Mouse (Mus musculus): ENCODE measurements at regions not wholly inside any gene's neighbourhood (a gene's known extent, or its start where the extent isn't known, plus 50 kb on each side); places are given as distances from the start of the nearest gene placed in this dataset.
A peak's percentile ranks its signal among the peaks of the same experiment; 100 is the strongest.

- no peak for DNase-seq (ENCODE audit: low spot score in 2 of 2)
Measured at GRCm38 (mm10) chr4:53320735-53321449, 119.3 kb upstream of the Slc44a1 start.

- no peak for DNase-seq (ENCODE audit: low spot score in 2 of 2)
Measured at GRCm38 (mm10) chr4:53319051-53319450, 121.2 kb upstream of the Slc44a1 start.

DNA sequence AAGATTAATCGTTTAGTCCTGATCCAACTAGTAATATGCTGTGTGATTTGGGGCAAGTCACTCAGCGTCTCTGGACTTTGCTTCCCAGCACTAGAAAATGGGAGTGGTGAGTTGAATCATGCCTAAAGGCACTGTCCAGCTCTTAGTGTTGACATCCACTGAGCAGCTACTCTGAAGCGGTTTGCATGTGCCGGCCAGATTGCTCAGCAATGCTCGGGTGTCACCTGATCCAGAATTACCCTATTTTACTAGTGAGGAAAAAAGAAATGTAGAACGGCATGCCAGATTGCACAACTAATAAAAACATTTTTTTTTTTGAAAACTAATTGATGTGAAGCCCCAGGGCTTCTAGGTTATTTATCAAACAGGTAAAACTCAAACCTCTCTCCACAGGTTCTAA is 122.0 kb upstream of the Slc44a1 start:
- DNase-seq (ENCODE audit: low spot score in 2 of 2): no peak

DNA sequence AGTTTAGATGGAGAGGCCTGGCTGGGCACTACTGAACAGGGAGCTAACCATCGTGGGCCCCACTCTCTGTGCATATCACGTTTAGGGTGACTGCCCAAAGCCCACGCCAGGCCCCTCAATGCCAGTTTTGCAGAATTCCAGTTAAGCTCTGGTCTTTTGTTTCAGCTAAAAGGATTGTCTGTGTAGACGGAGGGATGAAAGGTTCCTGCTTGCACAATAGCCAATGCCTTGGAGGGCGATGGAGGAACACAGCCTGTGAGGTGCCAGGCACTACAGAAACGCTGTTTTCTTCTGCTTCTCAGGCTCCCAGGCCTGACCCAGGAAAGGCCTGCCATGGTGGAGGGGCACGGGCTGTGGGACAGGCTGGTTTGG is 122.8 kb upstream of the Slc44a1 start:
- peak; percentile 39 to 63 for DNase-seq (ENCODE audit: low spot score in 2 of 2)

DNA sequence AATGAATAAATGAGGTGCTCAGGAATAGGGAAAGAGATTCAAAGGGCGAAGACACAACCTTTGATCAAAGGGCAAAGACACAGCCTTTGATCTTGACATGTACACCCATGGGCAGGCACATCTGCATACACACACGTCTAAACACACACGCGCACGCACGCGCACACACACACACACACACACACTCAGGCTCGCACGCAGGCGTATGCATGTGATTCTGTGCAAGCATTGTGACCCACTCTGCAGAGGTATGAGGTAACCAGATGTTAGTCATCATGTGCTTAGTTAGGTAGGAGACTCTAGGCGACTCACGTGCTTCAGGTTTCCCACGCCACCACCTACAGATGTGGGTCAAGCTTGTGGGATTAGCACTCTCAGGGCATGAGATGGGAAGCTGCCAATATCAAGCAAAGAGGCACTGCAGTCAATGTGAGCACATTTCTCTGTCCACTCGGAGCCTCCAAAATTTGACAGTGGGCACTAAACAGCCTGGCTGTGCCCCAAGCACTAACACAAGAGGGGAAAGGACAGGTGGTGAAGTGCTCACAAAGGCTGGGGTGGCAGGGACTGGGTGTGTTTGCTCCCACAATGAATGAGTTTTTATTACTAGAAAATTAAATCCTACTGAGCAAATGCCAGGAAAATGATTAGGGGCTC is 123.3 kb upstream of the Slc44a1 start:
- peak; percentile 36 to 40 for DNase-seq (ENCODE audit: low spot score in 2 of 2)

- DNase-seq (ENCODE audit: low spot score in 2 of 2): no peak
Measured at GRCm38 (mm10) chr4:53315876-53316762, 124.1 kb upstream of the Slc44a1 start.

GRCm38 (mm10) chr4:53315121-53315875 is 124.9 kb upstream of the Slc44a1 start:
- DNase-seq (ENCODE audit: low spot score in 2 of 2): peak; percentile 72 to 78

DNA sequence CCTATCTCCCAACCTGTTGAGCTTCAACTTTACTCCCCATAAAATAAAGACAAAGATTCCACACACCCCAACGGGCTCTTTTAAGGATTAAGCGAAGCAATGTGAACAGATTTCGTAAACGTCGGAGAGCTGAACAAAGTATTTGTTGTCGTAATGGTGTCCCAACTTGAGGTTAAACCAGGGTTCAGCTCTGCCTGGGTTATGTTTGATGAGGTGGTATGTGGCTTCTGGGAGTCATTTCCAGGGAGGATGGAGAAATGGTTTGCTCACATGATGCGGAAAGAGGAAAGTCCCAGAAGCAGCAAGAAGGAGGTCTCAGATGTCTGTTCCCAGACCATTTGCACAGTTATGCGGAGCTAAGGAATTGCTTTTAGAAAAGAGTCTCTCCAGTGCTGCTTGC is 126.1 kb upstream of the Slc44a1 start:
- DNase-seq (ENCODE audit: low spot score in 2 of 2): no peak

DNA sequence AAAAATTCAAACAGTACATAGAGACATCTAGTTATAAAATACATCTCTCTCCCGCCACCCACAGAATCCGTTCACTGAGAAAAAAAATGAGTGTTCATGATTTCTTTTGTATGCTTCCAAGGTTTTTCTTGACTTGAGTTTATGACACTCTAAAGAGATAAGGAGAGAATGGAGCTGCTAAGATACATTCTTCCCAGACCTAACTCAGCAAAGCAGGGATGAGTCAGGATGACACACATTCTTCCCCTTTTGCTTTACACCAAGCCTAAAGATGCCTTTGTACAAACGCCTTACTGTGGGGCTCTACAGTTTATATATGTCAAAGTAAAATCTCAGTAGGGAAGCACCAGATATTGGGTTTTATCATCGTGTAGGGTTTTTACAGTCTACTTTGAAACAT is 133.1 kb upstream of the Slc44a1 start:
- DNase-seq (ENCODE audit: low spot score in 2 of 2): no peak

- DNase-seq (ENCODE audit: low spot score in 2 of 2): no peak
Measured at GRCm38 (mm10) chr4:53304782-53305385, 135.3 kb upstream of the Slc44a1 start.

GRCm38 (mm10) chr4:53304290-53304654 is 135.9 kb upstream of the Slc44a1 start:
- no peak for DNase-seq (ENCODE audit: low spot score in 2 of 2)

DNA sequence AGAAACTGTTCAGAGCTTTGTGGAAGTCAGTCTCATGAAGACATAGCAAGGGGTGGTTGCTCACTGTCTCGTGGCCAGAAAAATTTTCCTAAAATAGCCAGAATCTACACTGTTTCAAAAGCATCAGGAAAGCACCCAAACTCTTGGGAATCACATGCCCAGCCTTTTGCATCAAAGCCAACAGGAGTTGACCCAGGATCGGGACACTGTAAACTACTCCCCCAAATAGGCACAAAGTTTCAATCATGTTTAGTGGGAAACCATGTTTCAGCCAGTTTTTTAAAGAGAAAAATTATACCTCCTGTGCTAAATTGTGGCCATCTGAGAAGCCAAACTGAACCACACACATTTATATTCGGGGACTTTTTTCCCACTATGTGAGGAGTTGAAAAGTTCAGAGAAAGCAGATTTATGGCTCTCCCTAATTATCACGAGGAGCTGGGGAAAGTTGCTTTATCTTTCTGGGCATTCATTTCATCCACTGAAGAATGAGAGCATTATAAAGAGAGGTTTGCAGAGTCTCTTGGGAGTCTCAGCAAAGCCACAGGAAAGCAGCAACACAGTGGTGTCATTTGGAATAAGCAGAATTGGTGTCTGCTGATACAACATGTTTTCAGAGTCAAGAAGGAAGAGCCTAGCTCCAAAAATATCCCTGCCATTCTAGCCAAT is 136.5 kb upstream of the Slc44a1 start:
- DNase-seq (ENCODE audit: low spot score in 2 of 2): no peak

GRCm38 (mm10) chr4:53297975-53298374 is 138.3 kb upstream of the Abca1 start:
- no peak for DNase-seq (ENCODE audit: low spot score in 2 of 2)

GRCm38 (mm10) chr4:53292606-53293005 is 132.9 kb upstream of the Abca1 start:
- no peak for DNase-seq (ENCODE audit: low spot score in 2 of 2)

DNA sequence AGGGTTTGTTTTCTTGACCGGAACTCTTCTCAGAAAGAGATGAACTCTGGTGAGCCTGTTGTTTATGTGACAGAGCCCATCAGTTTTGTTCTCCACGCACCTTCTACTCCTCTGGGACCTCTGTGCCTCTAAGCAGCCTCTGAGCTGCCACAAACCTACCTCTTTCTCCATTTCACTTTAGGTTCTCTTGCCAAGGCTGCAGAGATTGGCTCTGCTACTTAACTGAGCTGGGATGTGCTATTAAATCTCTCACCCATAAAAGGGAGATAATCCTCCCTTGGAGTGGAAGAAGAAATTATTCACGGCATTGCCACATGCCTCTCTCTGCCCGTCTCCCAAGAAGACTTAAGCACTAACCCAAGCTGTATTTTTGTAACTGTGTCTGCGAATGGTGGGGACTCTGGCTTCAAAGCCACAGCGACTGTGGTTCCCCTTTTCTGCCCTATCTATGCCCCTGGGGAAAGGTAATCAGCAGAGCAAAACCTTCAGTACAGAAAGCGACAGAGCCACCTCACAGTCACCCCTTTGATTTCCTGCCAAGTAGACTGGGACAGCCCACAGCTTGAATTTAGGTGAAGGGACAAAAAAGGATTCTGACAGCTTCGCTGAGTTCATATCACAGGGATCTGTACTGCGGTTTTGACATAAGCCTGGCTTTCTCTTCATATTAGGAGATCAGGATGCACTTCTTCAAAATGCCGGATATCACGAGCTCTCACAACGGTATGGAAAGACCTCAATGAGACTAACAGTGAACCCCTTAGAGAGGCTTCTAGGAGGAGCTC is 118.2 kb upstream of the Abca1 start:
- no peak for DNase-seq (ENCODE audit: low spot score in 2 of 2)

GRCm38 (mm10) chr4:53270433-53270832 is 110.7 kb upstream of the Abca1 start:
- no peak for DNase-seq (ENCODE audit: low spot score in 2 of 2)

DNA sequence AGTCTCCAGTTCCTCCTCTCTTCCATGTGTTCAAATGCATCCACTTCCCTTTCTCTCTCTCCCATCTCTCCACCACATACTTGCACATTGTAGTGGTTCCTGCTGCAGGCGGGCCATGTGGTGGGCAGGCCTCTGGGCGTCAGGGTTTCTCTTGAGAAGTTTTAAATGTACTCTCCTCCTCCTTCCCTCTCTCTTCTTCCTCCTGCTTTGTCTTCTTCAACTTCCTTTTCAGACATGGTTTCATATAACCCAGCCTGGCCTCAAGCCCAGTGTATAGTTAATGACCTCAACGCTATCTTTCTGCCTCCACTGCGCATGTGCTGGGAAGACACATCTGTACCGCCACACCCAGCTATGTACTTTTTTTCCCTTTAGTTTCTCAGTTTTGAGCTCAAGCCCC is 110.3 kb upstream of the Abca1 start:
- no peak for DNase-seq (ENCODE audit: low spot score in 2 of 2)

- no peak for DNase-seq (ENCODE audit: low spot score in 2 of 2)
Measured at GRCm38 (mm10) chr4:53269251-53269842, 109.7 kb upstream of the Abca1 start.

DNA sequence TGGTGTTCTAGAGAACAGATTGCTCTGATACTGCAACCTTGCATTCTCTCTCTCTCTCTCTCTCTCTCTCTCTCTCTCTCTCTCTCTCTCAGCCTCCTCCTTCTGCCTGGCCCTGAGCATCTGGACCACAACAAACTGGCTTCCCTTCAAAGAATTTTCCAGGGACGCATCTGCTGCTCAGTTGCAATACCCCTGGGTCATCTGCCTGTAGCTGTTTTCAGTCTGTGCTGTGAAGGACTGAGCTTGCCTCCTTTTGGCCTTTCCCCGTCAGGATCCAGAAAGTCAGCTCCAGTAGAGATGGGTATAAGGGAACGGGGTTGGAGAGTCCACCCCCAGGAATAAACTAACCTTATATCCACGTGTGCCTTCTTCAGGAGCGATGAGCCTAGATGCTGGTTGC is 105.2 kb upstream of the Abca1 start:
- DNase-seq (ENCODE audit: low spot score in 2 of 2): no peak

DNA sequence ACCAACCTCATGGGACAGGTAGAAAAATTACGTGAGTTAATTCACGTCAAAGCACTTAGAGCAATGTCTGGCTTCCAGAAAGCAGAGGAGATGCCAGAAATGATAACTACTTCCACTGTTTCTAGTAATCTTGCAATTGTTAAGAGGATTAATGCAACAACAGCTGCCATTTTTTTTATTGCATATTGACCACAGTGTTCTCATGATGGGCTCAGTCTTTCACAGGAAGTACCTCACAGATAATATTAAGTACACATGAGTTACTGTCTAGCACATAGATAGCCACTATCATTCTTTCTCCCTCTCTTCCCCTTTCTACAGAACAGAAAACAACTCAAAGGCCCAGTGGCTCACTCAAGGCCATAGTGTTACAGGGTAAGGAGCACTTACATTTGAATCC is 104.8 kb upstream of the Abca1 start:
- no peak for DNase-seq (ENCODE audit: low spot score in 2 of 2)
